Mouse (Mus musculus): ENCODE measurements around the gene Rps3a1.

DNA sequence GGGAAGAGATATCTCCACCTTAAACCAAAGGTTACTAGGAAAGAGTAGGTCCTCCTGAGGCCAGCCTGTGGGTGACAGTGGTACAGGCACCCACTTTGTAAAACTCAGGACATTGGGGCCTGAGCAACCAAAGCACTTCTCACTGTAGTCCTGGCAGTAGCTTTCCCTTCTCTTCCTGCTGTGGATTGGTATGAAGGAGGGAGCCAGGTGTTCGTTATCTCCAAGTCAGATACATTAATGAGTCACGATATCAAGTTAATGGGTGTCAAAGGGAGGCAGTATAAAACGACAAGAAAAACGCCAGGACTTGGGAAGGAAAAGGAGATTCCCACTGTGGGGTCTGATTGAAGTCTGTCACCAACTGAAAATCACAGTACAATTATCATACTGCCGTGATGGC lies 38.6 kb upstream of the Rps3a1 start:
- TF ChIP-seq CTCF (IDR thresholded peaks at IDR 0.05; ENCODE audit: borderline replicate concordance, control insufficient read depth, extremely low read depth, insufficient read depth, low read length, poor library complexity) (no peak), POLR2A (IDR thresholded peaks at IDR 0.05; ENCODE audit: control insufficient read depth, extremely low read depth, insufficient read depth, low read length, poor library complexity) (no peak)
